Mouse (Mus musculus): Measurements from ENCODE around the gene Samhd1. TPM values are rescaled to one million over a fixed set of nuclear protein-coding genes. Genes with fewer than 3 reads are reported as not detected.

The Samhd1 gene
- polyA plus RNA-seq, 1 experiment from 2014 or later, result 103 TPM

DNA sequence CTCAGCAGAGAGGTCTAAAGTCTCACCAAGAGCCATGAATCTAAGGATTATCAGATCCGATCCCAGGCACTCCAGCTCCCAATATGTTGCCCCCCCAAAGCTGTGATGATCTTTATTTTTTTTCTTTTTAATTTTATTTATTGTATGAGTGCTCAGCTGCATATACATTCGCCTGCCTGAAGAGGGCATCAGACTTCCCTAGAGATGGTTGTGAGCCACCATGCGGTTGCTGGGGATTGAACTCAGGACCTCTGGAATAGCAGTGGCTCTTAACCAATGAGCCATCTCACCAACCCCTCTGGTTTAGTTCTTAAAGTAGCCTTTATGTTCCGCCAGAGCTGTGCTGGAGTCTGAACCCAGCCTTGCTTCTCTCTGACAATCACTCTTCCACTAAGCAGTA, 81.3 kb downstream of the Samhd1 start:
- 80% methylated on average over 4 of the region's 4 CpGs for WGBS
- peaks cover 11% of the 10 kb centered on the region for H3K4me1 ChIP-seq (ENCODE audit: insufficient read depth, low read depth, low read length)
- TF ChIP-seq CTCF (IDR thresholded peaks at IDR 0.05), result peak; percentile 52
- TF ChIP-seq EP300 (IDR thresholded peaks at IDR 0.05), result no peak
- H3K27me3 ChIP-seq (replicated peaks; ENCODE audit: insufficient read depth, low read length), result no peaks in the 10 kb centered on the region
- no peak overlapping the region for H3K9ac ChIP-seq (replicated peaks; ENCODE audit: low read depth)
- no peak for ATAC-seq
- H3K4me2 ChIP-seq (replicated peaks; ENCODE audit: low read depth, low read length), result no peak overlapping the region
- no peak overlapping the region for H3K4me3 ChIP-seq (ENCODE audit: low read depth, low read length)
- H3K36me3 ChIP-seq (ENCODE audit: insufficient read depth, low read length), result no peaks in the 10 kb centered on the region
- no peak for DNase-seq (ENCODE audit: low spot score)
- H3K27ac ChIP-seq (ENCODE audit: low read length), result peak overlapping the region; percentile 38; the same call in 1 of the 2 replicates
- no peaks in the 10 kb centered on the region for H3K9me3 ChIP-seq (ENCODE audit: low read length)

DNA sequence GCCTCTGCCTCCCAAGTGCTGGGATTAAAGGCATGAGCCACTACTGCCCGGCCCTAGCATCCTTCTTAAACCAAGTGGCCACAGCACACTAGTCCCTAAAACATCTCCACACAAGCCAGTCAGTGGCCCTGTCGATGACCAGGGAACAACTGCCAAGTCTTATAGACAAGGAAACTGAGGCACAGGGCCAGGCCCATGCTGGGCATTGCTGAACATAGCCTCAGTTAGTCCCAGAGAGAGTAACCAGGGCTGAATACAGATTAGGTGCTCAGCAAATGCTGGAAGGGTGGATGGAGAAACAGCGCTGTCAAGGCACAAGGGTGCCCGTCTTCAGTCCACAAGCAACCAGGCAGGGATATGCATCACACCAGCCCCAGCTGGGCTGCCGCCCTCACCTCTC, 81.9 kb downstream of the Samhd1 start:
- Histone ChIP-seq H3K4me1 (ENCODE audit: insufficient read depth, low read depth, low read length) (peaks cover 15% of the 10 kb centered on the region), H3K27ac (ENCODE audit: low read length) (no peak overlapping the region)
- no peak for TF ChIP-seq EP300 (IDR thresholded peaks at IDR 0.05)
- TF ChIP-seq CTCF (IDR thresholded peaks at IDR 0.05), result no peak

DNA sequence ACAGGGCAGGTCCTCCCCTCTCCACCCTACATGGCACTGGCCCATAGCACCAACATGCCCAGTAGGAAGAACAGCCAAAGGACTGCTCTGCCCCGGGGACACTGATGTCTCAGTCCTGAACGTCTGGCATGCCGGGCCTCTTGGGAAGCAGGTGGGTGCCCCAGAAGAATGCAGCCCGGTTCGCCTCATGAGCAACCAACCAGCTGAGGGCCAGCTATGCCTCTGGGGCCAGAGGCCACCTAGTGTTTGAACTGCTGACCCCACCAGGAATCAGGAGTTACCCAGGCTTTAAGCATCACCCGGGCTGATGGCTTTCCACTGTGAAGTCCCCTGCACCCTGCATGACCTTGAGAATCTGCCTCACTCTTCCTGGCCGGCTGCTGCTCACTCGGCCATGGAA, 82.6 kb downstream of the Samhd1 start:
- H3K27ac ChIP-seq (ENCODE audit: low read length), result 0 out of 2 replicates have a peak overlapping the region, but pooled peaks have one; percentile 21
- DNase-seq (ENCODE audit: low spot score), result no peak
- H3K27me3 ChIP-seq (replicated peaks; ENCODE audit: insufficient read depth, low read length), result no peaks in the 10 kb centered on the region
- H3K4me2 ChIP-seq (replicated peaks; ENCODE audit: low read depth, low read length), result no peak overlapping the region
- 67% methylated on average over 8 of the region's 8 CpGs for WGBS
- peaks cover 15% of the 10 kb centered on the region for H3K4me1 ChIP-seq (ENCODE audit: insufficient read depth, low read depth, low read length)
- no peak overlapping the region for H3K4me3 ChIP-seq (ENCODE audit: low read depth, low read length)
- no peak for ATAC-seq
- no peaks in the 10 kb centered on the region for H3K9me3 ChIP-seq (ENCODE audit: low read length)
- TF ChIP-seq CTCF (IDR thresholded peaks at IDR 0.05) (no peak), EP300 (IDR thresholded peaks at IDR 0.05) (no peak)
- no peak overlapping the region for H3K9ac ChIP-seq (replicated peaks; ENCODE audit: low read depth)
- H3K36me3 ChIP-seq (ENCODE audit: insufficient read depth, low read length), result no peaks in the 10 kb centered on the region

More for the DNA sequence above, 81.9 kb downstream of the Samhd1 start:
- Histone ChIP-seq H3K4me3 (ENCODE audit: low read depth, low read length) (no peak overlapping the region), H3K9ac (replicated peaks; ENCODE audit: low read depth) (no peak overlapping the region), H3K4me2 (replicated peaks; ENCODE audit: low read depth, low read length) (no peak overlapping the region), H3K27me3 (replicated peaks; ENCODE audit: insufficient read depth, low read length) (no peaks in the 10 kb centered on the region), H3K36me3 (ENCODE audit: insufficient read depth, low read length) (no peaks in the 10 kb centered on the region), H3K9me3 (ENCODE audit: low read length) (no peaks in the 10 kb centered on the region)
- 91% methylated on average over 5 of the region's 5 CpGs for WGBS
- no peak for DNase-seq (ENCODE audit: low spot score)
- no peak for ATAC-seq

DNA sequence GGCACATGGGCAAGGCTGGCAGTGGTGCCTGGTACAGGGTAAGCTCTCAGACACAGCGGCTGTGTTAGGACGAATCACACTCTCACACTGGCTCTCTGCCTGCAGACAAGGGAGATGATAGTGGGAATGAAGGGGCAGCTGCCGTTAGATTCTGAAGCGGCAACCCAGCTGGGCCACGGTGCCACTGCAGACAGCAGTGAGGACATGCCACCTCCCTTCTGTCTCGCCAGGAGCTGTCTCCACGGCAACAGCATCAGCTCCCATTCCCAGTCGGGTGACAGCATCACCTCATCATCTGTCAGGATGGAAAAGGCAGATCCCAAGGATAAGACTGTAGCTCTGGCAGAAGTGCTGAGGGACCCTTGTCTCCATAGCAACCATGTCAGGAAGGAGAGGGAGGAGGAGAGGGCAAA, 85.2 kb downstream of the Samhd1 start:
- WGBS, result 53% methylated on average over 6 of the region's 8 CpGs
- Histone ChIP-seq H3K27ac (ENCODE audit: low read length) (0 out of 2 replicates have a peak overlapping the region, but pooled peaks have one; percentile 5), H3K4me3 (ENCODE audit: low read depth, low read length) (no peak overlapping the region), H3K9ac (replicated peaks; ENCODE audit: low read depth) (no peak overlapping the region), H3K36me3 (ENCODE audit: insufficient read depth, low read length) (0 out of 2 replicates have a peak, but pooled peaks cover under 1% of the 10 kb centered on the region), H3K9me3 (ENCODE audit: low read length) (no peaks in the 10 kb centered on the region), H3K4me2 (replicated peaks; ENCODE audit: low read depth, low read length) (no peak overlapping the region), H3K27me3 (replicated peaks; ENCODE audit: insufficient read depth, low read length) (no peaks in the 10 kb centered on the region), H3K4me1 (ENCODE audit: insufficient read depth, low read depth, low read length) (peaks cover 8% of the 10 kb centered on the region; the same call in 1 of the 2 replicates)
- TF ChIP-seq CTCF (IDR thresholded peaks at IDR 0.05), result no peak
- TF ChIP-seq EP300 (IDR thresholded peaks at IDR 0.05), result no peak
- DNase-seq (ENCODE audit: low spot score) (peak; percentile 44), ATAC-seq (peak; percentile 4; the same call in 1 of the 2 replicates)

DNA sequence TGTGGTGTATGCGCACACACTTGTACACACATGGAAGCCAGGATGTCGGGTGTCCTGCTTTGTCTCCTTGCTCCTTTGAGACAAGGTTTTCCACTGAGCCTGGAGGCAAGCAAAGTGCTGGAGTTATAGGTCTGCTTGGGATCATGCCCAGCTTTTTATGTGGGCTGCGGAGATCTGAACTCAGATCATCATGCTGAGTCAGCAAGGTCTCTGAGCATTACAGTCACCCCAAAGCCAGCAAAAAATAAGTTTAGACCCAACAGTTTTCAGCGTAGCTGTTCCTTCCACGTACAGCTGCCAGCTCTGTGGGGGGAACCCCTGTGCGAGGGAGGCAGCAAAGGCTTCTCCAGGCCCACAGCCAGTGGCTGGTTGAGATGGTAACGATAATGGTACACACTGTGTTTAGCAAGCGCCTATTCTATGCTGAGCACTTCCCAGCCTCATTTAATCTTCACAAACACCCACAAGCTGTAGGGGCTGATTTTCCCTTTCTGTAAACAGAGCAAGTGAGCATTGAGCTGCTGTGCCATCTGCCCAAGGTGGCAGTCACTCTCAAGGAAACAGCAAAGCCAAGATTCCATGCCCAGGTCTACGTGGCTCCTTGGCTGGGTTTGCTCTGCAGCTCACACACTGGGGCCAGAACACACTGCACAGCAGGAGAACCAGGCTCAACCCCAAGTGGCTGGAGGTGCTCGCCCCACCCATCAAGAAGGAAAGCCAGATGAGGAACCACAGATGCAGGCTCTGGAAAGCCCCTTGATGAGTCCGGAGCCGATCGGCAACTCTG, 86.5 kb downstream of the Samhd1 start:
- peak; percentile 63 for DNase-seq (ENCODE audit: low spot score)
- 74% methylated on average over 13 of the region's 13 CpGs for WGBS
- no peaks in the 10 kb centered on the region; the same call in 1 of the 2 replicates for H3K9me3 ChIP-seq (ENCODE audit: low read length)
- peaks cover 5% of the 10 kb centered on the region; the same call in 1 of the 2 replicates for H3K4me1 ChIP-seq (ENCODE audit: insufficient read depth, low read depth, low read length)
- H3K27ac ChIP-seq (ENCODE audit: low read length), result 0 out of 2 replicates have a peak overlapping the region, but pooled peaks have one; percentile 0
- H3K4me2 ChIP-seq (replicated peaks; ENCODE audit: low read depth, low read length), result no peak overlapping the region
- H3K4me3 ChIP-seq (ENCODE audit: low read depth, low read length), result no peak overlapping the region
- H3K9ac ChIP-seq (replicated peaks; ENCODE audit: low read depth), result no peak overlapping the region
- ATAC-seq, result peak; percentile 68
- peaks cover 9% of the 10 kb centered on the region; the same call in 1 of the 2 replicates for H3K36me3 ChIP-seq (ENCODE audit: insufficient read depth, low read length)
- H3K27me3 ChIP-seq (replicated peaks; ENCODE audit: insufficient read depth, low read length), result no peaks in the 10 kb centered on the region
- TF ChIP-seq CTCF (IDR thresholded peaks at IDR 0.05), result no peak
- TF ChIP-seq EP300 (IDR thresholded peaks at IDR 0.05), result no peak

Other genes with a start within 250 kb of the Samhd1 start
- gene Sla2, start 248.1 kb downstream of the Samhd1 start, polyA plus RNA-seq (2015; fragmentation: Nextera tagmentation; extraction: Ambion mirVana), result 0.49 and 0.65 TPM in 2 replicates
- gene Ndrg3, start 143.2 kb downstream of the Samhd1 start, polyA plus RNA-seq (2015; fragmentation: Nextera tagmentation; extraction: Ambion mirVana), result 22.8 and 25.4 TPM in 2 replicates
- 7.2 and 9.5 TPM in 2 replicates for gene Dsn1, start 128.1 kb downstream of the Samhd1 start, polyA plus RNA-seq (2015; fragmentation: Nextera tagmentation; extraction: Ambion mirVana)
- 2.5 and 3.1 TPM in 2 replicates for gene Soga1, start 56.0 kb downstream of the Samhd1 start, polyA plus RNA-seq (2015; fragmentation: Nextera tagmentation; extraction: Ambion mirVana)
- not detected in 2 replicates for gene Tldc2, start 48.2 kb downstream of the Samhd1 start, polyA plus RNA-seq (2015; fragmentation: Nextera tagmentation; extraction: Ambion mirVana)
- 5.7 and 7.5 TPM in 2 replicates for gene Rbl1, start 69.3 kb upstream of the Samhd1 start, polyA plus RNA-seq (2015; fragmentation: Nextera tagmentation; extraction: Ambion mirVana)
- gene Rpn2, start 143.8 kb upstream of the Samhd1 start, polyA plus RNA-seq (2015; fragmentation: Nextera tagmentation; extraction: Ambion mirVana), result 163 and 168 TPM in 2 replicates
- gene Mroh8, start 144.3 kb upstream of the Samhd1 start, polyA plus RNA-seq (2015; fragmentation: Nextera tagmentation; extraction: Ambion mirVana), result 0.23 and 0.25 TPM in 2 replicates
- gene Ghrh, start 212.2 kb upstream of the Samhd1 start, polyA plus RNA-seq (2015; fragmentation: Nextera tagmentation; extraction: Ambion mirVana), result 0.70 and 0.79 TPM in 2 replicates
- 95.7 and 100 TPM in 2 replicates for gene Manbal, start 232.3 kb upstream of the Samhd1 start, polyA plus RNA-seq (2015; fragmentation: Nextera tagmentation; extraction: Ambion mirVana)

Measured in lung, postnatal 0 days (tissue).